Mouse (Mus musculus): Measurements from ENCODE around the gene Cpm.
"Not testable (repeated sequence)": the region's sequence is repeated elsewhere in the genome, so short reads cannot be mapped to it uniquely, and the experiment has no call there.

Gene Cpm

DNA sequence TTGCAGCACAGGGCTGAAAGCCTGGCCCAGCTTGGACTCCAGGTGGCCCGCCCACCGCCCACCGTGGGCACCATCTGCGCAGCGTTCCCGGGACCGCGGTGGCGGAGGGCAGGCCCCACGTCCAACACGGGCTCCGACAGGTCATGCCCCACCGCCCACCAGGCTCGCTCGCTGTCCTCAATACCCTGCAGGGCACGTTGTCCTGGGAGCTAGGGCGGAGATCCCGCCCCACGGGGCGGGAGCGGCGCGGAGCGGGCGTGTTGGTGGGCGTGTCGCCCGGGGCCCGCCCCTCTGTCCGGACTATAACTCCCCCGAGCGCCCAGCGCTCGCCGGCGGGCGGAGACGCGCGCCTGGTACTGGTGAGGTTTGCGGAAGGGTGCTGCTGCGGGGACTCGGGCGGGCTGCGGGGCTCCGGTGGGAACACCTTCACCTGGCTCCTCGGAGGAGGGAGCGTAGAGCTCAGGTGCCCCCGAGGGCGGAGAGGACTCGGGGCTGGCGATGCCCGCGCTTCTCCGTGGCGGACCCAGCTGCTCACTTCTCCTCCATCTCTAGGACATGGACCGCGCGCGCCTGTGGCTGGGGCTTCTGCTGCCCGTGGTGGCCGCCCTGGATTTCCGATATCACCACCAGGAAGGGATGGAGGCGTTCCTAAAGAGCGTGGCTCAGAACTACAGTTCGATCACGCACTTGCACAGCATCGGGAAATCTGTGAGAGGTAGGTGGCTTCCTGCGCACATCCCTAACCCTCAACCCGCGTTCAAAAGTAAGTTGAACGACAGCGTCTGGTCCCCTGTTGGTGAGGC is at the start of gene Cpm:
Gene Cpm, plus strand, starts transcription at position 332 of the 803 bp plus-strand sequence.
- DNase-seq: peak; percentile 90

DNA sequence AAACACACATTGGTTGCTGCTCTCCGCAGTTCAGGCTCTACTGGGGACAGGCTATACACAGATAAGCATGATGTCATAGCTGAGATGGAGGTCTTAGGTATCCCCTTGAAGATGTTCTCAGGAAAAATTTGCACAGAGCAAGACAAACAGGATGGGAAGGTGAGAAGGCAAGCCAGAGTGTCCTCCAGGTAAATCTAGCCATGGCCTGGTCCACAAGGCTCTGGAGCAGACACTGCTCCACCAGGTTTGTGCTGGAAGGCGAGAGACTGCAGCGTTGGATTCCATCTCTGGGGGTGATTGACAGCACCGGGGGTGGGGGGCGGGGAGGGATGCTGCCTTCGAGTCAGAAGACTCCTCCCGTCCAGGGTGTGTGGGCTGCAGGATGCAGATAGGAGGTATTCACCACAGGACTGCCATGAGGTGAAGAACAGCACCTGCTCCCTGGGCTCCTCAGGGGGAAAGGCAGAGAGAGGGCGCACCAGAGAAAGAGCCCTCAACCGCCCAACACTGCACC is 49.5 kb upstream of the Cpm start:
- no peak for DNase-seq

DNA sequence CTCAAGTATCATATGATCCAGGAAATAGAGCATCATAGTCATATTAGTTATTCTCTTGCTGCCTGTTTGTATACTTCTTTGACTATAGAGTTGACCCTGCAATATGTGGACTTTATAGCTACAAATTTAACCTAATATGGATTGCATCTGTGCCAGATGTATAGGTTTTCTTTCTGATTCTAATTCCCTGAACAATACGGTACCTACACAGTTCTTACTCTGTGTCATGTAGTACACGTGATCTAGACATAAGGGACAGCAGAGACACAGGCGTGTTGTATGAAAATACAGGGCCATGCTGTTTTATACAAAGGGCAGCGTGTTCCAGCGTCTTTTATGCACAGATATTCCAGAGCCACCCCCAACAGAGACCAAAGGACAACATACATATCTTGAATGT is 48.9 kb upstream of the Cpm start:
- no peak for DNase-seq

DNA sequence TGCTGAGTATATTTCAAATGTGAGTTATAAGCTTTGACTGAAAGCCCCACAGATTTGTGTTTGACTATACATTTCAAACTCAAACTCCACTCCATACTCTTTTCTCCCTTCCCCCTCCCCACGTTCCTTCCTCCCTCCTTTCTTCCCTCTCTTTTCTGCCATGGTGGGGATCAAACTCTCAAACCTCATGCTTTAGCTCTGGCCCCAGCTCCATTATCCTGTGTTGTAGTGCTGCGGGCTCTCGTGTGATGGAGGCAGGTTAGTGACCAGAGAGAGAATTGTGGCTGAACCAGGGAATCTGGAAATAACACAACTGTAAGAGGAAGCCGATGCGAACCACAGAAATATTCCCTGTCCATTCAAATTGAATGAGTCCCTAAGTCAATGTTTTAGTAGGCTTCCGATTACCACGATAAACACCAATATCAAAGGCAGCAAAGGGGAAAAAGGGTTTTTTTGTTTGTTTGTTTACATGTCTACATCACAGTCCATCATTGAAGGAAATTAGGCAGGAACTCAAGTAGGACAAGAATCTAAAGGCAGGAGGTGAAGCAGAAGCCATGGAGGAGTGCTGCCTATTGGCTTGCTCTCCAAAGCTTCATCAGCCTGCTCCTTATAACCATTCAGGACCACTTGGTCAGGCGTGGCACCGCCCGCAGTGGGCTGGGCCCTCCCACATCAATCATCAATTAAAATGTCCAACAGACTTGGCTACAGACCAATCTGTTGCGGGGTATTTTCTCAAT is 48.1 kb upstream of the Cpm start:
- no peak for DNase-seq

DNA sequence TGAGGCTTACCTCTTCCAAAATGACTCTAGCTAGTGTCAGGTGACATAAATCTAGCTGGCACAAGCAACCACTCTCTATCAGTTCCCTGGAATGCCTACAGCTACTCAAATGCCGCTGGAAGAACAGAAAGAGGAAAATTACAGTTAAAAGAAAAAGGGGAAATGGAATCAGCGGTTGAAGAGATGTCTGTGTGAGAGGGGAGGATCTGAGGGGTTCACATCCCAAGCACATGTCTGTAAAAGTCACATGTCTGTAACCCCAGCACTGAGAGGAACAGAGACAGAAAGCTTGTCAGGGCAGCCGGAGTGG is 47.6 kb upstream of the Cpm start:
- DNase-seq: no peak

DNA sequence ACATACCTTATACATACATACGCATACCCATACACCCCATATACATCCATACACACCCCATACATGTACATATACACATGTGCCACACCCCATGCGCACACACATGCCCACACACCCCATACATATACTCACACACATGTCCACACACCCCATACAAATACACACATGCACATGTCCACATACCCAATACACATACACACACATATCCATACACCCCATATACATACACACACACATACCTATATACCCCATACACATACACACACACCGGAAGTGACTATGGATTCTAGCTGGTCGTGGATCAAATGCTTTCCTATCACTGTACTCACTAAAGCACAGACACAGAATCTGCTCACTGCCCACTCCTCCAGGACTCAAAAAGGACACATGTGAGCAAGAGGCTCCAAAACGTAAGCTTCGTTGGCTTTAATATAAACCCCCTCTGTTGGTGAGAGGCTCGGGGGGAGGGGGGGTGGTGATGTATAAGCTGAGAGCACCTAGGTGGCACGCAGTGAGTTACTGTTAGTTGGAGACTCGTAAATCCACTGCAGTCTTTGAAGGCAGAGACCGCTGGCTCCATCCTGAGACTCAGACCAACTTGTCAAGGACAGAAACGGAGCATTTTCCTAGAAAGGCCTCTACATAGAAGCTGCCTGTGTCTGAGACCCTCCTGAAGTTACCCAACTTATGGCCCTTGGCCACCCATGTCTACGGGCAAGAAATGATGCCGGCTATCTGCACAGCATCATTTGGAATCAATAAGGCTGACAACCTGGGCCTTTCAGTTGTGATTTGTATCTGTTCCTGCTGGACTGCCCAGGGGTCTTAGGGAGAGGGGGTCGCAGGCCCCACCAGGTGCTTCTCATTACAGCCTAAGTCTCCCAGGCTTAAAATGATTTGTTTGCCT is 45.9 kb upstream of the Cpm start:
- DNase-seq: peak; percentile 75

DNA sequence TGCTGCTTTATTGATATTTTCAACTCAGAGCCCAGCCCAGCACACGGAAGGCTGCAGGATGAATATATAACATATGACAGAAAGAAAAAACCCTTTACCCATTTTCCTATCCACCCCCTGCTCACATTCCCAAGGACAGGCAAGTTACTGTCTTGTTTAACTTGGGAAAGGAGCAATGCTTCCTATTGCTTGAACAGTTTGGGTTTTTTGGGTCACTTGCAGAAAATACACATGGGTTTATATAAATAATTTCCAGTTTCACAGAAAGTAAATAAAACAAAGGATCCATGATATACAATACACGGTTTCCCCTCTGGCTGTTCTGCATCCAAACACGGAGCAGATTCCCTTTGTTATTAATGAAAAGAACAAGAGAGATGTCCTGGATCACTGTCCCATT is 45.2 kb upstream of the Cpm start:
- no peak for DNase-seq

DNA sequence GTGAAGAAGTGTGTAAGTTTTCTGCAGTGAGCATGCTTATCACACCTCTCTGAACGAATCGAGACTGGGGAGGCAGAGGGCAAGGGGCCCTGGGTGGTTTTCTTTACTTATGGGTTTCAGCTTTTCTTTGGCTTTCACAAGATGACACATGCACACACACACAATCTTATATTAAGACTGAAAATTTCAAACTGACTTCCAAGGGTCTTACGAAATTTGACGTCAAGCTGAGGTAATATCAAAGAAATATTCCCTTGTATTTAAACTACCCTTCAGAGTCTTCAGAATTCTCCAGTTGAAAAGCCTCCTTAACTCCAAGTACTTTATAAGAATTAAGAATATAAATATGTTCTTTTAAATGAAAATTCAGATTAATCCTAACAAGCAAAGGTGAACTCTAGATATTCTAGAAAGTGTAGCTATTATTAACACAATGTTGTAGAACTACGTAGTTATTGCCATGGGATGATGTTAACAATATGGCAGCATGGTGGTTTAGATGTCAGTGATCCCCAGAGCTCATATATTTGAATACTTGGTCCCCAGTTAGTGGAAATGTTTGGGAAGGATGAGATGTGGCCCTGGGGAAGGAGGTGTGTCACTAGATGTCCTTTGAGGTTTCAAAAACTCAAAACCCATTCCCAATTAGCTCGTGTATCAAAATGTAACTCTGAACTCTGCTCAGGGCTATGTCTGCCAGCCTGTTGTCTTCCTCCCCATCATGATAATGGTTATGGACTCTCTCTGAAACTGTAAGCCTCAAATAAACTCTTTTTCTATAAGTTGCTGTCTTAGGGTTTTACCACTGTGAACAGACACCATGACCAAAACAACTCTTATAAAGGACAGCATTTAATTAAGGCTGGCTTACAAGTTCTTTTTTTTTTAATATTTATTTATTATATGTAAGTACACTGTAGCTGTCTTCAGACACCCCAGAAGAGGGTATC is 44.5 kb upstream of the Cpm start:
- no peak for DNase-seq

DNA sequence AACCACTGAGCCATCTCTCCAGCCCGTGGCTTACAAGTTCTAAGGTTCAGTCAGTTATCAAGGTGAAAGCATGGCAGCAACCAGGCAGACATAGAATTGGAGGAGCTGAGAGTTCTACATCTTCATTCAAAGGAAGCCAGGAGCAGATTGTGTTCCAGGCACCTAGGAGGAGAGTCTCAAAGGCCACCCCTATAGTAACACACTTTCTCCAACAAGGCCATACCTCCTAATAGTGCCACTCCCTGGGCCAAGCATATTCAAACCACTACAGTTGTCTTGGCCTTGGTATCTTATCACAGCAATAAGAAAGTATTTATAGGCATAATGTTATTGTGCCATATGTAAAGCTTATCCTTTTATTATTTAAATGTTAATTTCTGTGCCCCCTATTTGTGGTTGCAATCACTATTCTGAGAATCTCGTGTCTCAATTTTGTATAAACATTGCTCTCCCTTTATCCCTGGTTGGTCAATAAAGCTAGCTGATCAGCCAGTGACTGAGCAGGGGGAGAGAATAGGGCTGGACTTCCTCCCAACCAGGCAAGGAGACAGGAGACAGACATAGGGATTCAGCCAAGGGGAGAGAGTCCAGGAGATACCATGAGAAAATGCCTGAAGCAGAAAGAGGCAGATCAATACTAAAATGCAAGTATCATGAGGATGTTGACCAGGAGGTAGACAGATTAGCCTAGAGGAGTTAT is 43.5 kb upstream of the Cpm start:
- no peak for DNase-seq

DNA sequence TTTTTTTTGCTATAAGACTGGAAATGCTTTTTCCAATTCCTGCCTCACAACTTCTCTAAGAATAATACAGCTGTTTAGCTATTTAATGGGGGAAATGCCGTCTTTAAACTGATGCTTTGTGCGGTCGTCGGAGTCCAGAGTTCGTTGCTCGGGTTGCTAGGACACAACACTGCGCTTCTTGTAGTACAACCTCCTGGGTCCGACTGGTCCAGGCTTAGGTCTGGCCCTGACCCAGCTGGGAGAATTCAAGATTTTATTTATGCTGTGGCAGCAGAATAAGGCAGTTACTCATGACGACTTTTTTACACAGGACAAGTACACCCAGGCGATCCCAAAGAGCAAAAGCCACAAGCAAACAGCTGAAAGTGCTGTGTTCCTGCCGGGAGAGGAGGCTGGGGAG is 42.4 kb upstream of the Cpm start:
- DNase-seq: no peak

DNA sequence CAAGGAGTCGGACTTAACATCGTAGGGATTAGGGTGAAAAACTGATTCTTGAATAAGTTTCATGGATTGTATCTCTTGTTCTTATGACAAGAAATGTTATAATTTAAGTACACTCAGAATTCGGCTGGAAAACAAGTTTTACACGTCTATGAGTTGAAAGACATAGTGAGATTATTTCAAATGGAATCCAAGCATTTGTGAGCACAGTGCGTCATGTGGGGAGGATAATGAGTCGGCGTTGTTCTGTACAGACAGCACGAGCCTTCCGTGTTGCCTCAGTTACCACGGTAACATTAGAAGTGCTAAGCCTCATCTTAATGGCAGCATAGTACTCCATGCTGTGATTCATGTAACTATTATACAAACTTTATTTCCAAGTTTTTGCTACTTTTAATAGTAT is 42.0 kb upstream of the Cpm start:
- DNase-seq: no peak

DNA sequence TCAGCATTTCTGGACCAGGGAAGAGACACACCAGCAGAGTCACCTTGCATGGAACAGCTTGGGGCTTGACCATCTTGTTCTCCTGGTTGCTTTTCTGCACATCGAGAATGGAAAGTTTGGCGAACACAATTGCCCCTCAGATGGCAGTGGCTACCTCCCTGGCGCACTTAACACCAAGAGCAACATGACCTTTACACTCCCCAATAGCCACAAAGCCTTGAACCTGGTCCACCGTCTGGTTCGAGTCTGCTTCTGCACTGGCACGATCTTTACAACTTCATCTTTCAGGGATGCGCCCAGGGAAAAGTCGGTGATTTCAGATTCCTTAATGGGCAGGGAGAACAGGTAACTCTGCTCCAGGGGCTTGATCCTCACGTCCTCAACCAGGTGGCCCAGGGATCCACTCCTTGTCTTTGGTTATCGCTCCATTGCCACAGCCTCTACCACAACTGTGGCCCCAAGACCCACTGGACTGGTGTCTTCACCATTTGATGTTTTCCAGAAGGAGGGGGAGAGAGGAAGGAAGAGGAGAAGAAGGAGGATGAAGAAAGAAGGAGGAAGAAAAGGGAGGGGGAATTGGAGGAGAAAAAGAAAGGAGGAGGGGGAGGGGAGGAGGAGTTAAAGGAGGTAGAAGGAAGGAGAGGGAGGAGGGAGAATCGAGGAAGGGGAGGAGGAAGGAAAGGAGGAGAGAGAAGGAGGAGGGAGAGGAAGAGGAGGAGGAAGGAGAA is 40.7 kb upstream of the Cpm start:
- DNase-seq: not testable (repeated sequence)

DNA sequence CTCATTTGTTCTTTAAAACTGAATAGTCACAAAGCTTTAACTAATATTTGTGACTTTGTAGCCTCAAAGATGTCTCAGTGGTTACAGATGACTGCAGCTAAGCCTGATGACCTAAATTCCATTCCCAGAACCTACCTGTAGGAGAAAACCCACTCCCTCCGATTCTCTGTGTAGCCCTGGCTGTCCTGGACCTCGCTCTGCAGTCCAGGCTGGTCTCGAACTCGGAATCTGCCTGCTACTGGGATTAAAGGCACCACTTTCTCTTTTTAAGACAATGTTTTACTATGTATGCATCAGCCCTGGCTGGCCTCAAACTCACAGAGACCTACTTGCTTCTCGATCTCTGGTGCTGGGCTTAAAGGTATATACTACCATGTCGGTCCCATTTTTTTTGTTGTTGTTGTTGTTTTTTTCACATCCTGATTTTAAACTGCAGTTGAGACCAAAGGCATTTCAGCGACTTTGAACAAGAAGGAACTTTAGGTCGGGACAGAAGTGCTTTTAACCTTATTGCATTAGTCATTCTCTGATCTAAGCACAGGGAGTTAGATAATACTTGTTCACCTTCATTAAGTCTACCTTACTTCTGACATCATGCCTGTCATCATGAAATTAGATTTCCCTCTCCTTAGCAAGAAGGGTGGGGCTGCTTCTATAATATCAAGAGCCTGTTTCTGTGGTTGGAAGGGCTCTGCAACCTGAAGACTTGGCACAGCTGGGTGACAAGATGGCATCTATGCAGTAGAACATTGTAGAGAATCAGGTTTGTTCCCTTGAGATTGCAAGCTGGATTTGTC is 40.0 kb upstream of the Cpm start:
- DNase-seq: no peak

DNA sequence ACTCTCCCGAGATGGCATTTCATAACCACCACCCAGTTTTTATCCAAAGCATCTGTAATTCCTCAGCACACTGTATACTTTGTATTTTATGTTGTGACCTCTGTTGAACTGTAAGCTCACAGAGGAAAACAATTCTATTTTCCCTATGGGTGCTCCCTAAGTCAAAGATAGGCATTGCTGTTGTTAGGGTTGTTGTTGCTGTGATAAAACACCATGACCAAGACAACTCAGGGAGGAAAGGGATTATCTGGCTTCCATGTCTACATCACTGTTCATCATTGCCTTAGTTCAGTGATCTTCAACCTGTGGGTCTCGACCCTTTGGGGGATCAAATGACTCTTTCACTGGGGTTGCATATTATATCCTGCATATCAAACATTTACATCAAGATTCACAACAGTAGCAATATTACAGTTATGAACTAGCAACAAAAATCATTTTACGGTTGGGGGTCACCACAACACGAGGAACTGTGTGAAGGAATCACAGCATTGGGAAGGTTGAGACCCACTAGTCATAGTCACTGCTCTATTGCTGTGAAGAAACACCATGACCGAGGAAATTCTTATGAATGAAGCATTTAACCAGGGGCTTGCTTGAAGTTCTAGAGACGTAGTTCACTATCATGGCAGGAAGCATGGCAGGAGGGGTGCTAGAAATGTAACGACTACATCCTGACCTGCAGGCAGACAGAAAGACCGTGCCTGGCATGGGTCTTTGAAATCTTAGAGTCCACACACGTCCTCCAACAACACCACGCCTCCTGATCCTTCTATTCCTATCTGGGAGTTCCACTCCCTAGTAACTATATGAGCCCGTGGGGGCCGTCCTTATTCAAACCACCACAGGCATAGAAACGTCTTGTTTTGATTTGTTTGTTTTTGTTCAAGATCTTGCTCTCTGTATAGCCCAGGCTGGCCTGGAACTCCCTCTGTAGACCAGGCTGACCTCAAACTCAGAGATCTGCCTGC is 38.7 kb upstream of the Cpm start:
- DNase-seq: no peak

DNA sequence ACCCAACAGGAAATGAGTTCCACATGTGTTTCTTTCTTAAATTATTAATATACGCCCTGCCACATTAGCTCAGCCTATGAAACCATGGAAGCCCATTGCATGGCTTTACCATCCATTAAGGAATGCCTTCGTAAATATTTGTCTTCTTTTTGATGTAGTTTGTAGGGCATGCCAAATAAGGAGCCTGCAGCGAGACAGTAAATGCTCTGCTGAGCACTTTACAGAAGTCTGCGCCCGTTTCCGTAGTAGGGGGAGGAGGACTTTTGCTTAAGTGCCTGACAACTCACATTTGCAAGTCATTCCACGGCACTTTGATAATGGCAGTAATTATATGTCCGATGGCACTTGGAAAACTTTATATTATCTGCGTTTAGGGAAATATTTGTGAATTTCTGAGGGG is 37.5 kb upstream of the Cpm start:
- peak; percentile 31 for DNase-seq

DNA sequence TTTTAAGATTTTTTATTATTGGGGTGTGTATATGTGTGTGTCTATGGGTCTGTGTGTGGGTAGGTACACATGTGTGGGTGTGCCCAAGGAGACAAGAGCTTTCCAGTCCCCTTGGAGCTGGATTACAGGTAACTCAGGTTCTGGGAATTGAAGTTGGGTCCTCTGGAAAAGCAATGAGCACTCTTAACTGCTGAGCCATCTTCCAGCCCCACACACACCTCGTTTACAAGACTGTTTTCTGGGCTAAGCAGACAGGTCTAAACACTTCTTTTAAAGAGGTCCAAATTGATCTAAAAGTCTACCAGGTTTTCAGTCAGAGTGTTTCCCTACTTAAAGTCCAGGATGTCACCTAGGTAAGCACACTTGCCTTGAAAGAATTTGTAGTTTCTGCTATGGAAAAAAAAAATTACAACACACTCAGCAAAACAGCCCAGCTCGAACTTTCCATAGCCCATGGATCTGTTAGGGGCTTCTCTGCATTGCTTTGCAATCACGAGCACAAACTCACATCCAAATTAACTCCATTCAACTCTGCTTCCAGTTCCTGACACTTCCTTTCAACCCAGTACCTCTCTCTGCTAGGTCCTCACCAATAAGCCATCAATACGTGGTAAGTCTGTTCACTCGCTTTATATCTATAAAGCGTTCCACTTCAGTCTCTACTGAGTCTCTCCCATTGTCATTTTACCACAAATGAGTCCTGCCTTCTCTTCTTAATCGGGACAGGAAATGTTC is 36.8 kb upstream of the Cpm start:
- no peak for DNase-seq

DNA sequence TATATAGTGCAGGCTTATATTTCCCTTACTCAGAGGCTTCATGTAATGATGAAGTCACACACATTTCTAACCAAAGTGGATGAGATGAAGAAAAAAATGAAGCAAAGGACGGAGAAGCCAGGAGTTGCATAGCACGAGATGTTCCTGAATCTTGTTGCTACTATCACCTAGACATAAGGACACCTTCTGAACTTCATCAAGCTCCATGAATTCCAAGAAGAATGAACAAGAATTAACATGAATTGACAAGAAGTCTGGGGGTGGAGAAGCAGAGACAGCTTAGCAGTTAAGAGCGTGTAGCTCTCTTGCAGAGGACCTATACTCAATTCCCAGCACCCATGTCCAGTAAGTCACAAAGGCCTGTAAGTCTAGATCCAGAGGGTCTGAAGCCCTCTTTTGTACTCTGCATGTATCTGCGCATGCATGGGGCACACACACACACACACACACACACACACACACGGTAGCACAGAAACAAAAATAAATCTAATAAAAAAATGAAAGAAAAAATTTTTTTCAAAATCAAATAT is 36.2 kb upstream of the Cpm start:
- DNase-seq: no peak

DNA sequence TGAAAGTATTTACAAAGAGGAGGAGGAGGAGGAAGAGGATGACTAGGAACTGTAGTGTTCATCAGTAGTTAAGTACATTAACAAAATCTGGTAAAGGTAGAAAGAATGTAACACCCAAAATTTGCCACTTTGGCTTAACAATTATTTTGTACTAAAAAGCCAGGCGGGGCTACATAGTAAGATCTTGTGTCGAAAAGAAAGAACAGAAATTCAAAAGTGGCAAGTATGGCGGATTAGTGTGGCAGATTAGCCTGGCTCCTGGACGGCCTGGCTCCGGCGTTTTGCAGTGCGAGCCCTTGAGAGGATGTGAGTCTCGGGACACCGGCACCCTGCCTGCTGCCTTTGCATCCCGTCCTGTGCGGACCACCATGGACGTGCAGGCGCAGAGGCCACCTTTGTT is 35.4 kb upstream of the Cpm start:
- DNase-seq: no peak
